Mouse (Mus musculus) testis, adult 2 months (tissue): ENCODE data around the gene Gm16253.

Experiments
- CTCF ChIP-seq: fragments of 200-500 bp; IDR thresholded peaks from 2 replicates; pipeline ENCODE4 v1.5.1; 2012; ENCODE audit warnings: low read depth, mild to moderate bottlenecking, inconsistent platforms, low read length, moderate library complexity; ENCODE audit not compliant: control insufficient read depth, insufficient read depth, insufficient replicate concordance
- POLR2A ChIP-seq: fragments of 200-500 bp; IDR thresholded peaks from 2 replicates; pipeline ENCODE4 v1.6.1; 2012; ENCODE audit warnings: low read depth, mild to moderate bottlenecking, inconsistent platforms, low read length, moderate library complexity; ENCODE audit not compliant: control insufficient read depth

- TF ChIP-seq CTCF (no peak), POLR2A (no peak)
Observed at GRCm38 (mm10) chr3:96599069-96599393, 22.2 kb downstream of the Gm16253 start.
